Mouse (Mus musculus): Measurements from ENCODE around the gene Nckap5l.

DNA sequence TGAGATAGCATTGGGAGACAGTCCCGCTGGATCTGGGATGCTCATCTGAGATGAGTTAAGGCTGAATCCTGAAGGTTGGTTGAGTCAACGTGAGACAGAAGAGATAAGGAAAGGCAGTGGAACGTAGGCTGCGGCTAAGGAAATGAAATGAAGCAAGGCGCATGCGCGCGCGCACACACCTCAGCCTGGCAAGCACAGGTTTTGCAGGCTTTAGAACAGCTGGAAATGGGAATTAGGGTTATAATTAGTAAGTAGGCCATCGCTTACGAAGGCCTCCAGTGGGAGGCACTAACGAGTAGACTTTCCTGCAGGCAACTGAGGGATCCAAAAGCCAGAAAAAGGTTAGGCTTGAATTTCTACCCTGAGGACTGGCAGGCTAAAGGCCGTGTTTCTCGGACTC is 45.8 kb downstream of the Nckap5l start:
- TF ChIP-seq CTCF (IDR thresholded peaks at IDR 0.05; ENCODE audit: control insufficient read depth, insufficient read depth, insufficient replicate concordance, low read depth, low read length) (no peak), POLR2A (IDR thresholded peaks at IDR 0.05; ENCODE audit: control insufficient read depth, low read depth, low read length) (no peak)
